Mouse (Mus musculus): ENCODE measurements at regions not wholly inside any gene's neighbourhood (a gene's known extent, or its start where the extent isn't known, plus 50 kb on each side); places are given as distances from the start of the nearest gene placed in this dataset.
A peak's percentile ranks its signal among the peaks of the same experiment; 100 is the strongest.

GRCm38 (mm10) chr9:84548012-84548660, 623.2 kb downstream of the Bckdhb start:
- peak; percentile 82 for DNase-seq
- Histone ChIP-seq H3K4me1 (ENCODE audit: control insufficient read depth, insufficient read depth, low read length) (peaks cover 3% of the 10 kb centered on the region; the same call in 1 of the 2 replicates), H3K36me3 (ENCODE audit: control insufficient read depth, insufficient read depth, low read length) (no peaks in the 10 kb centered on the region), H3K4me3 (ENCODE audit: insufficient read depth, low read depth, low read length) (no peak overlapping the region), H3K27me3 (replicated peaks; ENCODE audit: control insufficient read depth, insufficient read depth, low read length) (no peaks in the 10 kb centered on the region), H3K27ac (ENCODE audit: insufficient read depth, low read depth, low read length) (peak overlapping the region; percentile 77)
- WGBS, result 49% methylated on average over 6 of the region's 6 CpGs
- TF ChIP-seq POLR2A (IDR thresholded peaks at IDR 0.05; ENCODE audit: low read depth, low read length) (no peak), CTCF (conservative IDR thresholded peaks at IDR 0.05; ENCODE audit: insufficient read depth, insufficient read length, low read depth, low read length) (no peak)

- H3K27me3 ChIP-seq (replicated peaks; ENCODE audit: control insufficient read depth, insufficient read depth, low read length), result no peaks in the 10 kb centered on the region
- WGBS, result 19% methylated on average over 2 of the region's 2 CpGs
- H3K27ac ChIP-seq (ENCODE audit: insufficient read depth, low read depth, low read length), result no peak overlapping the region
- no peak for DNase-seq
- H3K36me3 ChIP-seq (ENCODE audit: control insufficient read depth, insufficient read depth, low read length), result no peaks in the 10 kb centered on the region
- no peaks in the 10 kb centered on the region for H3K4me1 ChIP-seq (ENCODE audit: control insufficient read depth, insufficient read depth, low read length)
- TF ChIP-seq CTCF (conservative IDR thresholded peaks at IDR 0.05; ENCODE audit: insufficient read depth, insufficient read length, low read depth, low read length) (no peak), POLR2A (IDR thresholded peaks at IDR 0.05; ENCODE audit: low read depth, low read length) (no peak)
- H3K4me3 ChIP-seq (ENCODE audit: insufficient read depth, low read depth, low read length), result no peak overlapping the region
Measured at GRCm38 (mm10) chr9:84555237-84555636, 630.3 kb downstream of the Bckdhb start.

- no peak for DNase-seq
- H3K36me3 ChIP-seq (ENCODE audit: control insufficient read depth, insufficient read depth, low read length), result no peaks in the 10 kb centered on the region
- WGBS, result 63% methylated on average over 11 of the region's 11 CpGs
- no peak overlapping the region for H3K27ac ChIP-seq (ENCODE audit: insufficient read depth, low read depth, low read length)
- no peaks in the 10 kb centered on the region for H3K4me1 ChIP-seq (ENCODE audit: control insufficient read depth, insufficient read depth, low read length)
- TF ChIP-seq POLR2A (IDR thresholded peaks at IDR 0.05; ENCODE audit: low read depth, low read length) (no peak), CTCF (conservative IDR thresholded peaks at IDR 0.05; ENCODE audit: insufficient read depth, insufficient read length, low read depth, low read length) (no peak)
- no peaks in the 10 kb centered on the region for H3K27me3 ChIP-seq (replicated peaks; ENCODE audit: control insufficient read depth, insufficient read depth, low read length)
- no peak overlapping the region for H3K4me3 ChIP-seq (ENCODE audit: insufficient read depth, low read depth, low read length)
Measured at GRCm38 (mm10) chr9:84556261-84556844, 631.4 kb downstream of the Bckdhb start.

GRCm38 (mm10) chr9:84558346-84558745, 633.4 kb downstream of the Bckdhb start:
- Histone ChIP-seq H3K4me1 (ENCODE audit: control insufficient read depth, insufficient read depth, low read length) (no peaks in the 10 kb centered on the region), H3K4me3 (ENCODE audit: insufficient read depth, low read depth, low read length) (no peak overlapping the region), H3K27ac (ENCODE audit: insufficient read depth, low read depth, low read length) (no peak overlapping the region), H3K27me3 (replicated peaks; ENCODE audit: control insufficient read depth, insufficient read depth, low read length) (no peaks in the 10 kb centered on the region), H3K36me3 (ENCODE audit: control insufficient read depth, insufficient read depth, low read length) (no peaks in the 10 kb centered on the region)
- DNase-seq, result peak; percentile 85
- 20% methylated on average over 1 of the region's 1 CpGs for WGBS
- TF ChIP-seq POLR2A (IDR thresholded peaks at IDR 0.05; ENCODE audit: low read depth, low read length), result no peak
- TF ChIP-seq CTCF (conservative IDR thresholded peaks at IDR 0.05; ENCODE audit: insufficient read depth, insufficient read length, low read depth, low read length), result no peak

- Histone ChIP-seq H3K27ac (ENCODE audit: insufficient read depth, low read depth, low read length) (no peak overlapping the region), H3K4me1 (ENCODE audit: control insufficient read depth, insufficient read depth, low read length) (no peaks in the 10 kb centered on the region), H3K27me3 (replicated peaks; ENCODE audit: control insufficient read depth, insufficient read depth, low read length) (no peaks in the 10 kb centered on the region), H3K36me3 (ENCODE audit: control insufficient read depth, insufficient read depth, low read length) (no peaks in the 10 kb centered on the region), H3K4me3 (ENCODE audit: insufficient read depth, low read depth, low read length) (no peak overlapping the region)
- 50% methylated on average over 3 of the region's 3 CpGs for WGBS
- no peak for DNase-seq
- TF ChIP-seq POLR2A (IDR thresholded peaks at IDR 0.05; ENCODE audit: low read depth, low read length) (no peak), CTCF (conservative IDR thresholded peaks at IDR 0.05; ENCODE audit: insufficient read depth, insufficient read length, low read depth, low read length) (no peak)
Measured at GRCm38 (mm10) chr9:84569533-84569932, 644.6 kb downstream of the Bckdhb start.

GRCm38 (mm10) chr9:84577781-84578180, 652.8 kb downstream of the Bckdhb start:
- Histone ChIP-seq H3K4me3 (ENCODE audit: insufficient read depth, low read depth, low read length) (no peak overlapping the region), H3K36me3 (ENCODE audit: control insufficient read depth, insufficient read depth, low read length) (no peaks in the 10 kb centered on the region)
- DNase-seq, result no peak

GRCm38 (mm10) chr9:84587791-84588190, 662.8 kb downstream of the Bckdhb start:
- DNase-seq, result peak; percentile 68
- no peak for TF ChIP-seq POLR2A (IDR thresholded peaks at IDR 0.05; ENCODE audit: low read depth, low read length)
- TF ChIP-seq CTCF (conservative IDR thresholded peaks at IDR 0.05; ENCODE audit: insufficient read depth, insufficient read length, low read depth, low read length), result no peak
- WGBS, result 55% methylated on average over 4 of the region's 4 CpGs

More at GRCm38 (mm10) chr9:84577781-84578180, 652.8 kb downstream of the Bckdhb start:
- no peak for TF ChIP-seq POLR2A (IDR thresholded peaks at IDR 0.05; ENCODE audit: low read depth, low read length)
- TF ChIP-seq CTCF (conservative IDR thresholded peaks at IDR 0.05; ENCODE audit: insufficient read depth, insufficient read length, low read depth, low read length), result no peak
- no peak overlapping the region for H3K27ac ChIP-seq (ENCODE audit: insufficient read depth, low read depth, low read length)
- H3K27me3 ChIP-seq (replicated peaks; ENCODE audit: control insufficient read depth, insufficient read depth, low read length), result no peaks in the 10 kb centered on the region
- H3K4me1 ChIP-seq (ENCODE audit: control insufficient read depth, insufficient read depth, low read length), result no peaks in the 10 kb centered on the region
- WGBS, result 88% methylated on average over 5 of the region's 5 CpGs

More at GRCm38 (mm10) chr9:84587791-84588190, 662.8 kb downstream of the Bckdhb start:
- no peaks in the 10 kb centered on the region for H3K4me1 ChIP-seq (ENCODE audit: control insufficient read depth, insufficient read depth, low read length)
- no peaks in the 10 kb centered on the region for H3K36me3 ChIP-seq (ENCODE audit: control insufficient read depth, insufficient read depth, low read length)
- H3K4me3 ChIP-seq (ENCODE audit: insufficient read depth, low read depth, low read length), result no peak overlapping the region
- H3K27me3 ChIP-seq (replicated peaks; ENCODE audit: control insufficient read depth, insufficient read depth, low read length), result no peaks in the 10 kb centered on the region
- H3K27ac ChIP-seq (ENCODE audit: insufficient read depth, low read depth, low read length), result no peak overlapping the region; the same call in 1 of the 2 replicates
